ENCODE assay signal across 20 mouse cellular contexts in genomic region chr9:47843328-47843727, GRCm38 (mm10).
A peak's percentile ranks its signal among the peaks of the same experiment; 100 is the strongest.
DNase-seq lines count a peak whose midpoint lies in the region; ATAC-seq and TF ChIP-seq lines count a peak whose summit lies in the region.
"Had no signal": no experiment of that assay in that cellular context is flagged by ENCODE, and none has a peak within 500 bp of the region (broad histone marks: within the 10 kb centered on the region; RNA-seq: fewer than 3 reads in every experiment).

No protein-coding gene starts in this region.

- peak; percentile 20 for DNase-seq in cerebellum, adult 9-11 months
- no peak for DNase-seq in cerebellum, postnatal 4 days (ENCODE audit: low spot score in 2 of 2)
- no peak for DNase-seq in frontal cortex, postnatal 25 days (ENCODE audit: low spot score in 2 of 2)
- DNase-seq in brain, adult 2 months (ENCODE audit: low read depth, low spot score), result peak; percentile 68
- DNase-seq in brain, embryonic 14.5 days (ENCODE audit: low read depth), result peak; percentile 39
- DNase-seq: adrenal gland, adult 2 months; adrenal gland, postnatal 14 days; forebrain, postnatal 0 days; gastrocnemius, postnatal 10 days; gastrocnemius, postnatal 36 days; heart, adult 2 months; heart, postnatal 14 days; heart, postnatal 4 days; kidney, adult 18-20 months had no signal

- ATAC-seq in frontal cortex, adult (ENCODE audit: low TSS enrichment), result peak; percentile 41; the same call in 1 of the 2 replicates
- ATAC-seq: CD4-positive, CD25-positive, alpha-beta regulatory T cell, adult 4 months; forebrain, embryonic 14.5 days; forebrain, postnatal 0 days; hindbrain, postnatal 0 days; inflammation-experienced regulatory T-cells, adult 6 months; intestine, embryonic 16.5 days had no signal

- TF ChIP-seq POLR2A in brain, embryonic 14.5 days (IDR thresholded peaks at IDR 0.05; ENCODE audit: borderline replicate concordance, extremely low read depth, insufficient read depth, insufficient read length, poor library complexity, severe bottlenecking), result no peak

- TF ChIP-seq CTCF in brain, embryonic 14.5 days (IDR thresholded peaks at IDR 0.05; ENCODE audit: borderline replicate concordance, extremely low read depth, insufficient read depth, insufficient read length), result no peak

Comparison
In these comparisons a context has a peak if more than half of its experiments do, and no peak if none do; other contexts are left out.
1. DNase-seq: peak in cerebellum, adult 9-11 months (single experiment), brain, adult 2 months (single experiment) and brain, embryonic 14.5 days (single experiment); none in cerebellum, postnatal 4 days (0 of 2) and frontal cortex, postnatal 25 days (0 of 2).